Mouse (Mus musculus) layer of hippocampus, postnatal 25 days (tissue): ENCODE data around the gene Efhc1. TPM values are rescaled to one million over a fixed set of nuclear protein-coding genes. Genes with fewer than 3 reads are reported as not detected.

Experiments used
- DNase-seq, 2 experiments: peaks; one replicate each; pipeline ENCODE4 v3.0.0; 2022; ENCODE audit warnings: mixed read lengths in 2 of 2, low spot score in 1 of 2; ENCODE audit errors: extremely low spot score in 1 of 2
- total RNA-seq, 2 experiments: library from RNA; stranded (reverse); gene quantifications; 2 replicates each; pipeline ENCODE4 v1.2.3; 2021

Efhc1 gene
- total RNA-seq, 2 experiments from 2014 or later = 1.2 to 1.4 TPM

DNA sequence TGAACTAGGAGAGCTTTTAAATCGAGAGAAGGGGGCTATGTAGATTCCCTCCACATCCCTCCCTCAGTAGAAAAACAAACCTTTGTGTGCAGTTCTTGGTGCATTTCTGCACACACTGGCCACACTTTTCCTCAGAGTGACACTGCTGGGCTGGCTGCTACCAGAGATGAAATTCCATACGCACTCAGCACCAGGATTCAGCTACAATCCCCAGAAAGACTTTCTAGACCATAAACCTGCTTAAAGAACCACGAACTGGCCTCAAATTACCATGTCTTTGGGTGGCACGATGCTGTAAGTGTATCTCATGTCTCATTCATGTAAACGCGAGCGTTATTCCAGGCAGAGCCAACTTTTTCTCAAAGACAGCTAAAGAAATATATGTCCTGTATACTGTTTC is 9.6 kb upstream of the Efhc1 start:
- no peak for DNase-seq

DNA sequence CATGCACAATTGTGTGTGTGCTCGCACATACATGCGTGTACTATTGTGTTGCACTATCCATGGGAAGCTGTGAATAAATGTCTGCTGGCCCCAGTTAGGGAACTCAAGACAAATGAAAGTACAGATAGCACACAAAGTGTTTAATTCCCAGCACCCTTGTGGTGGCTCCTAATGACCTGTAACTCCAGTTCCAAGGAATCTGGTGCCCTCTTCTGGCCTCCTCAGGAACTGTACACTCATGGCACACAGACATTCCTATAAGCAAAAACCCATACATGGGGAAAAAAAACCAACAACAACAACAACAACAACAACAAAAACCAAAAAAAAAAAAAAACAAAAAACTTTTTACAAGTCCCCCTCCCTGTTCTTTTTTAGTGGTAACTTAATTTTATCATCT is 8.4 kb upstream of the Efhc1 start:
- no peak for DNase-seq

DNA sequence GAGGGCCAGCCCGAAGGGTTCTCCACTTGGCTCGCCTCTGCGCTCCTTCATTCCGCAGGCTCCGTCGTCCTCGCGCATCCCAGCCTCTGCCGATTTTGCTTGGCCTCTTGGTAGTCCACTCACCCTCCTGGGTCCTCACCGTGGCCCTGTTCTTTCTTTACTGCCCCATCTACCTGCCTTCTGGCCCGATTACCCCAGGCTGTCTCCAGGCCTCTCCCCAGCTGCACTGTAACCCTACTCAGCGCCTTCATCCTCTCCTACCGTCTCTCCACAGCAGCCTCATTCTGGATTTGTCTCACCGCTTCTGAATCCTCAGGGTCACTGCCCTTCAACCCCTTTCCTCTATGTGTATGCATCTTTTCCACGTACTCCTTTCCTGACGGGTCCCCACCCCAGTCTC is 373 bp downstream of the Efhc1 start:
- DNase-seq = no peak

DNA sequence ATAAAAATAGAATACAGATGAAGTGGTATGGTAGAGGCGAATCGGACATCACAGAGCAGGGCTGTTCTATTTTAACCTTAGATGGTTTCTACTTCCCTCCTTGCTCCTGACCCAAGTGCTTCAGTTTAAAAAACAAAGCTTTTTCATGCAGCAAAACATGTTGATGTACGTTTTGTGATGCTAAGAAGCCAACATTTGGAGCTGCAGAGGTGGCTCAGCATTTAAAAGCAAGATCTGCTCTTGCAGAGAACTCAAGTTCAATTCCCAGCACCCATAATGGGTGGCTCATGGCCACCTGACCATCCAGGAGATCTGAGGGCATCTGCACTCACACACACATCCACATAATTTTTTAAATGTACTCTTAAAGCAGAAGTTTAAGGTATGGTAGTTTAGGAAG is 3.5 kb downstream of the Efhc1 start:
- no peak for DNase-seq

DNA sequence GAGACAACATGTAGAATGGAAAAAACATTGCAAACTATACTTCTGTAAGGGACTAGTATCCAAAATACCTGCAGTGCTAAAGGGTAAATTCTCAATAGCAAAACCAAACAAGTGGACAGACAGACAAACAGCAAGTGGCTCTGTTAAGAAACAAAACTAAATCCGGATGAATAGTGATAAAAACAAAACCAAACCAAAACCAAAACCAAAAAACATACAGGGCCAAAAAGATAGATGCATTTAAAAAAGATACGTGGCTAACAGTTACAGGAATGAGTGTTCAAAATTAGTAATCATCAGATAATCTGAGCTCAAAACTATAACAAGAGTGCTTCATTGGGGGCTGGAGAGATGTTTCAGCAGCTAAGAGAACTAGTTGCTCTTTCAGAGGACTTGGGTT is 18.2 kb downstream of the Efhc1 start:
- DNase-seq = no peak

DNA sequence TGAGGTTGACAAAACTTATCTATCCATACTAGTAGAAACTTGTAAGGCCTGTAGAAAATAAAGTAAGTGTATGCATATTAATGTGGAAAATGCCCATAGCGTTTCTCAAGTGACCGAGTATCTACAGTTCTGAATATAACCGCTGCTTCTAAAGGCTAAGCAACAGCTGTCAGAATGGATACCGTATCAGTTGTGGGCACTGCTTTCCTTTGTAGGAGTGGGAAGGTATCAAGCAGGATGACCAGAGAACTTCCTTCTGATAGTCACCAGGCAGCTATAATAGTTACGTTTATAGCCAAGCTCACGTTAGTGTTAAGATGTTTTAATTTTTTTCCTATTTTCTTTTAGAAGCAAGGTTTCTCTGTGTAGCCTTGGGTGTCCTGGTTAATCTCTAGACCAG is 22.0 kb downstream of the Efhc1 start:
- no peak for DNase-seq

DNA sequence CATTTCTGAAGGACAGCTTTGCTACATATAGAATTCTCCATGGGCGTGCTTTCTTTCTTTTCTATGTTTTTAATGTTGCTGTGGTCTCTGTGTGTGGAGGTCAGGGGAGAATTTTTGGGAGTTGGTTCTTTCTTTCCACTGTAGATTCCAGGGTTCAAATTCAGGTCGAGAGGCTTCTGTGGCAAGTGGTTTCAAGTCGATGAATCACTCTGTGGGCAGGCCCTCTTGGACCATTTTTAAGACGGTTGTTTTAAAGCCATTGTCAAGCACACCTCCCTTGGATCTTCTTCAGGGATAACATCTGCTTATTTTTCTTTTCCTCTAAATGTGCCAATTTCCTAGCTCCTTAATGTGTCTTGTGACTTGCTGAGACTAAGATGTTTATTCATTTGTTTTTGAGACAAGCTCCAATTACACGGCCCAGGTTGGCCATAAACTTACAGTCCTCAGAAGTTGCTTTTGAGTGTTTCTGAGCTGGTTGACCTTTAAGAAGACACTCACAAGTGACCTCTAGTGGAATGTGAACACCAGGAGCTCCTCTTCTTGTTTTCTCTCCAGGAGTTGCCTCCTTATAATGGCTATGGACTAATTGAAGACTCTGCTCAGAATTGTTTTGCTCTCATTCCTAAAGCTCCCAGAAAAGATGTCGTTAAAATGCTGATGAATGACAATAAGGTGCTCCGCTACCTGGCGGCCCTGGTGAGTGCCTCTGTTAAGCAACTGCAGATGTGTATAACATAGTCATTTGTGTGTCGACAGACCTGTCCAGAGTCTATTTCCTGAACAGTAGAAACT is 23.1 kb downstream of the Efhc1 start:
- DNase-seq = no peak

DNA sequence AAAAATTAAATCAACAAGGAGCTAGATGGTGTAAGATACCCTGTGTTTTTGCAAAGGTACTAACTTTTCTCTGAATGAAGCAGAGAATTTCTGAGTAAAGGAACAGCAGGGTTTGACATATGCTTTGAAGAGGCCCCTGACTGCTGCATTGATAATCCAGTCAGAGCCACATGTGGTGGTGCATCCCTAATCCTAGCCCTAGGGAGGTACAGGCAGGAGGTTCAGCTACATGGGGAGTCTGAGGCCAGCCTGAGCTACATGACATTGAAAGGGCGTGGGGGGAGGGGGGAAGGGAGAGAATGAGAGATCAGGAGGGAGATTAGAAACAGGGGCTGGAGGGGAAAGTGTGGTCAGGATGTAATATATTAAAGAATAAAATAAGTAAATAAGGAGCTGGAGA is 29.1 kb downstream of the Efhc1 start:
- DNase-seq = no peak

DNA sequence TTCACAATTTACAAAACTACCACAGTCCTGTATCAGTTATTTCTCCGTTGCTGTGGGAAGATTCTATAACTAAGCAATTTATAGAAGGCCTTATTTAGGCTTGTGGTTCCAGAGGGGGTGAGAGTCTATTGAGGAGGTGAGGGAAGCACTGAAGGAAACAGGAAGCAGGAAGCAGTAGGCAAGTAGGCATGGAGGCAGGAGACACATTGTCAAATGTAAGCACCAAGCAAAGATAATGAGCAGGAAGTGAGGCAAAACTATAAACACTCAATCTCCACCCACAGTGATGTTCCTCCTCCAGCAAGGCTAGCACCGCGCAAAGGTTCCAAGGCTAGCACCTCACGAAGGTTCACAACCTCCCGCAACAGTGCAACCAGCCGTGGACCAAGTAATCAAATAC is 30.3 kb downstream of the Efhc1 start:
- no peak for DNase-seq

DNA sequence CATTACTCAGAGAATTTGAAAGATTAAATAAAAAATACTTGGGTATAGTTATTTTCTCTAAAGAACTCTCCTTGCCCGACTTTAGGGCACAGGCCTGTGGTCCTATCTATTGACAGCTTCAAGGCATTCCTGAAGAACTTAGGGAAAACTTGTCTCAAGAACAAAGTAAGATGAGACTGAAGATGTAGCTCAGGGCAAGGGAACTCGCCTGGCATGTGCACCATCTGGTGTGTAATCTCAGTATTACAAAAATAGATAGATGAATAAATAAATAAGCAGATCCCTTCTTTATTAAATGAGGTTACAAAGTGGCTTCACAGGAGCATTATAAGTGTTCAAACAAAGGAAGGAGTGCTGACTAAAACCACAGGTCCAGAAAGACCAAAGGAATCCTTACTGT is 32.7 kb downstream of the Efhc1 start:
- no peak for DNase-seq

DNA sequence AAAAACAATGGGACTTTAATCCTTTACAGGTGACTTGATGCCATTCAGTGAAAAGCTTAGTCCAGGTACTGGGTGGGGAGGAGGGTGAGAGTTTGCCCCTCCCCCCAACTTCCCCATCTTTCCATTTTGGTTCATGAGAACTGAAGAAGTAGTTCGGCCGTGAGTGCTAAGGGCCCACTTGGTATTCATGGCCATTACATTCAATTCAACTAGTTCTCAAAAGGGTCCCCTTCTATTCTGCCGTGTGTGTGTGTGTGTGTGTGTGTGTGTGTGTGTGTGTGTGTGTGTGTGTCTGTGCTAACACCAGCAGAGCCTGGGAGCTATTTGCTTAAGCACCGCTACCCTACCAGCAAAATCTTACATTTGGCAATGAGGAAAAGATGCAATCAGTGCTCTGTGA is 33.2 kb downstream of the Efhc1 start:
- no peak for DNase-seq

DNA sequence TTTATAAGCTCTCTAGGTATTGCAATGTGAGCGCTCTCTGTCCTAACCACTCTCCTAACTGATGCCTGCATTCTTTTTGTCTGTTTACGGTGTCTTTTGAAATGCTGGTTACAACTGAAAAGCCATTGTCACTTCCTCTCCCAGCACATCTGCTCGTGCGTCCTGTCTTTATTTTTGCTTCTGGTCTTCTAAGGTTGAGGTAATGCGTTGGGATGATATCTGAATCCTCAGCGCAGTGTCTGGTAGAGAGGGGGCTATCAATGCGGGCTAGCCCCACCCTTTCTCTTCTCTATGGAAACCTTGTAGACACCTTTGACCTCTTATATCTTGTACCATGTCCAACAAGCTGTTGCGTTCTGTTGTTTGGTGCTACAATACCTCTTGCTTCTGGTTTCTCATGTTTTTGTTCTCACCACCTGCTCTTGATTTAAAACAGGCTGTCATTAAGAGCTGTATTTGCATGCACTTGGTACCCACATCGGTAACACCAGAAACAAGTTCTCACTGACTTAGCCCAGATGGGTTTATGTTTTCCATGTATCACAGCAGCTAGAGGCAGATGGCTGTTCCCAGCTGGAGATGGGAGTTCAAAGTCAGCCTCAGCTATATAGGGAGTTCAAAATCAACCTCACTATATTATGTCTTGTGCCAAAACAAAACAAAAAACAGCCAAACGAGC is 35.1 kb downstream of the Efhc1 start:
- DNase-seq = no peak

DNA sequence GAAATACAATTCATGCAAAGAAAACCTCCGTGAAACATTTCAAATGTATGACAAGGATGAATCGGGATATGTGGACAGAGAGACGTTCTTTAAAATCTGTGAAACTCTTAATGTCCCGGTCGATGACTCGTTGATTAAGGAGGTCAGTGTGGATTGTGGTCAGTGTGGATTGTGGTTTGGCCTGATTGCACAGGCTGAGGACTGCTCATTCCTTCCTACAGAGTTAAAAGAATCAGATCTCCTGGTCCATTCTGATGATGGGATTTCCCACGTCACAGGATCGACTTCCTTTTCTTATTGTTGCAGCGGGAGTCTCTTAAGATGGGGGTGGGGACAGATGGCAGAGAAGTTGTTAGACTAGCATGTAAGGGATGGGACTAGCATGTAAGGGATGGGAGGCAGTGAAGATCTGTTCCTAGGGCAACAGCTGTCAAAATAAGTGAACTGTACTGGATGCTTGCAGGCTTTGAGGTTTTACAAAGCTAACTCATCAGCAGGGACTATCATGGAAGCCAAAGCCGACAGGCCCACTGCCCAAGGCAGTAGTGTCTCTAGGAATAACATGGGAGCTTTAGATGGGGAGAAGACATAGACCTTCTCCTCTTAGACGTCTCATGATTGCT is 38.1 kb downstream of the Efhc1 start:
- no peak for DNase-seq

DNA sequence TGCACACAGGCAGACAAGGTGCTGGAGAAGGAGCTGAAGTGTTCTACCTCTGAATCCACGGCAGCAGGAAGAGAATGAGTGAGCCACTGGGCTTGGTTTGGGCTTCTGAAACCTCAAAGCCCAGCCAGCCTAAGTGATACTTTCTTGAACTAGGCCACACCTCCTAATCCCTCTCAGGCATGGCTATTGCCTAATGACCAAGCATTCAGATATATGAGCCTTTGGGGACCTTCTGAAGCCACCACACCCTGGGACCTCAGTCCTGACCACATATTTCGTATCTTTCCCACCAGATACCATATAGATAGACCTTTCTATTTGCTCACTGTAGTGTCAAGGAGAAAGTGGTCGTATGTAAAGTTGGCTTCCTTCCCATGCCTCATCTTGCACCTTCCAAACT is 42.3 kb downstream of the Efhc1 start:
- no peak for DNase-seq

DNA sequence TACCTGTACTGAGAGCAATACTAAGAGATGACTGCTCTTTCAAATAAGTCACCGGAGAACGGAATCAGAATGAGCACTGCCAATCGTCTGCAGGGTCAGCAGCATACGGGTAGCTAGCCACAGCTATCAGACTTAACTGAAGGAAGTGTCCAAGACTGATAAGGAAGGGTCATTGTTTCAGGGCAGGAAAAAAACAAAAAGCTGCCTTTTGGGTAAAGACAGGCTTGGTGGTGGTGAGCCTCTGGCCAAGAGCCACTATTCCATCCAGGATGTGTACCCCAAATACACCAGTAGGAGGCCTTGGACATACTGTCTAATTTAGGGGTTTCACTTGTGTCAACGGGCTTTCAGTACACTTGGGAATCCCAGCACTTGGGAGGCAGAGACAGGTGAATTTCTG is 42.9 kb downstream of the Efhc1 start:
- DNase-seq = no peak

DNA sequence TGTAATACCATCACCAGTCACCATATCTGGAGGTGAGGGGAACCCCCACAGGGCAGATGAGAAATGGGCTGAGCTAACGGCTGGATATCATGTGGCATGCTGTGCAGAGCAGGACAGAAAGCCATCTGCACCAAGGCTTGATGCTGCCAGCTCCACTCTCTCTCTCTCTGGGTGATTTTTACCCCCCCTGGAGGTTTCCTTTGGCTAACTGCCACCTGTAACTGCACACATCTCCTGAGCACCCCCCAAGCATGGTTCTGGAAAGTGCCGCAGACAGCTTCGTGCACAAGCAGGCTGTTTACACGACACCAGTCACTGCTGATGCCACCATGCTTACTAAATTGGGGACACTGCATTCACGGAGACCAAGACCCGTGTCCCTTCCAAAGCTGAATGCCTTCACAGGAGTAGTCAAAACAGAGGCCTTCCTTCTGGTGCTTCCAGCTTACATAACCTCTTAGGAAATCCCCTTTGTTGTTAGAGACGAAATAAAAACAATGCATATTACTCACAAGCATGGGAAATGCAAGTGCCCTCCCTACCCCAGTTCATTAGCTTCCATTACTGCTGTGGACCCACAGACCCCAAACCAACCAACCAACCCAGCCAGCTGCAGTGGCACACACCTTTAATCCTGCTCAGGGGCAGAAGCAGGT is 44.0 kb downstream of the Efhc1 start:
- no peak for DNase-seq

DNA sequence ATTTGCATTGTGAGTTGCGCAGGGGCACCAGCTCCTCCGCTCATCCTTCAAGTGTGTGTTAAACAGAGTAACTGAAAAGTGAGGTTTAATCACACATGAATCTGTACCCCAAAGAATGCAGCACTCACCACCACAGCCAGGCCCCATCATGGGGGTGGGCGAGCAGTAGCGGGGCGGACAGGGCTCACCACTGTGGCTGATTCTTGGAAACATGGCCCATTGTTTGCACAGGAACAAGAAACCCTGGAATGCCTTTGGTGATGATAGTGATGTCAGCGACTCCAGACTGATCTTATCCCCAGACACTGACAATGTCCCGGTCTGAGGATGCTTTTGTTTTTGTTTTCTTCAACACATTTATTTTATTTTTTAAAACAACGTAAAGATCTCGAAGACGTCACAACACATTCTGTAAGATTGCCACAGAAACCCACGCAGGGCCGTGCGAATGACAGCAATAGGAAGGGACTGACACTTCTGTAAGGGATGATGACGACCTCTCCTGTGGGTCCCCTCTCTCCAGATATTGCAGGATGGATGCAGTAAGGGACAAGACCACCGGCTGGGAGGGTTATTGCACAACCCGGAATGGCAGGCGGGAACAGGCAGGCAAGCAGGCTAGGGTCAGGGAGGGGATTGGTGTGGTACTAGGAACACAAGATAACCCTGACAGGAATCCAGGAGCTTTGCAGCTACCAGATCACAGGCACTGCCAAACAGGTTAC is 45.3 kb downstream of the Efhc1 start:
- no peak for DNase-seq

DNA sequence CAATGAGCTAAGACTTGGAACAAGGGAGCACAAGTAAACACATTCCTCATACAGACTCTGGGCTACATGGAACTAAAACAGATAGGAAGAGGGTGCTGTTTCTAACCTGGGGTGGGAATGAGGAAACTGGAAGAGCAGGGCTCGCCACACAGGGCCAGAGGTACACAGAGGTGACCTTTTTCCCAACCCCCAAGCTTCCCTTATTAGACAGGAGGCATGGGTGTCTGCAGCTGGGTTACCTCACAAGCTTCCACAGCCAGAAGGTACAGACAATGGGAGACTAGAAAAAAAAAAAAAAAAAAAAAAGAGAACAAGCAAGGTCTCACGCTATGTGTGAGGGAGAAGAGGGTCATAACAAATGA is 45.9 kb downstream of the Efhc1 start:
- DNase-seq = no peak

DNA sequence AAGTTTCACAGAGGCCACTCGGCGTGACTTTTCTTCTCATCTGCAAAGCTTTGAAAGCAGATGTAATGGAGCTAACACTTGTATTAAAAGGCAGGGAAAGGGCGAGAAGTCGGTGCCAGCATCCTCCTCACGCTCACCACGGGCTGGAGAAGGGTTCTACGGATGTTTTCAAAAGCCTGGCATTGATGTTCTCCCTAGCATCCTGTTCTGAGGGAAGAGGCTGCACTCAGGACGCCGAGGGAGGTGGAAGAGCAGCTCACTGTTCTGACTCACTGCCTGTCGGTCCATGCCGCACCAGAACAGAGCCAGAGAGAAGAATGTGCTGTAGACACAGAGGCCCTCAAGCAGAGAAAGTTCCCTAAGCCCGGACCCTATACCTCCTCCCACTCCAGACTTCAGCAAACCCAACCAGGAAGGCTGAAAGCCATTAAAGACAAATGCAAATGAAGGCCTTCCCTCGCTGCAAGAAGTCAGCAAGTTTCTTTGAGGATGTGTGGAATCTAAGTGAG is 46.5 kb downstream of the Efhc1 start:
- no peak for DNase-seq
